Mouse (Mus musculus): ENCODE results near the gene Pih1d1. TPM values are rescaled to one million over a fixed set of nuclear protein-coding genes. Genes with fewer than 3 reads are reported as not detected.
"Not testable (repeated sequence)": the region's sequence is repeated elsewhere in the genome, so short reads cannot be mapped to it uniquely, and the experiment has no call there.

Gene Pih1d1
- polyA plus RNA-seq (2017; shearing (Covaris generic)), result 10 to 100 TPM; 40.4 to 50.6 TPM

- peak; percentile 97 for ATAC-seq
These were observed at the start of gene Pih1d1, which contains the start of gene Aldh16a1 for GRCm38 (mm10) chr7:45154096-45154992. TSS of gene Pih1d1 (plus strand) at chr7:45154303. TSS of gene Aldh16a1 (minus strand) at chr7:45154584.

GRCm38 (mm10) chr7:45104941-45105340 is 49.2 kb upstream of the Pih1d1 start:
- no peak for ATAC-seq

GRCm38 (mm10) chr7:45105491-45105890 is 48.6 kb upstream of the Pih1d1 start:
- no peak for ATAC-seq

- ATAC-seq, result no peak
These were observed 47.7 kb upstream of the Pih1d1 start for GRCm38 (mm10) chr7:45106441-45106840.

GRCm38 (mm10) chr7:45107052-45107645 is 47.0 kb upstream of the Pih1d1 start:
- no peak for ATAC-seq

GRCm38 (mm10) chr7:45110089-45110488 is 44.0 kb upstream of the Pih1d1 start:
- not testable (repeated sequence) for ATAC-seq

GRCm38 (mm10) chr7:45111940-45112339 is 42.2 kb upstream of the Pih1d1 start:
- no peak for ATAC-seq

GRCm38 (mm10) chr7:45112529-45112928 is 41.6 kb upstream of the Pih1d1 start:
- ATAC-seq, result no peak

GRCm38 (mm10) chr7:45113476-45113875 is 40.6 kb upstream of the Pih1d1 start:
- no peak for ATAC-seq

GRCm38 (mm10) chr7:45117566-45117965 is 36.5 kb upstream of the Pih1d1 start:
- no peak for ATAC-seq

GRCm38 (mm10) chr7:45118336-45118735 is 35.8 kb upstream of the Pih1d1 start:
- no peak for ATAC-seq

GRCm38 (mm10) chr7:45119780-45120709 is 34.1 kb upstream of the Pih1d1 start:
- ATAC-seq, result no peak

GRCm38 (mm10) chr7:45121404-45121803 is 32.7 kb upstream of the Pih1d1 start:
- ATAC-seq, result peak; percentile 65

GRCm38 (mm10) chr7:45121966-45122365 is 32.1 kb upstream of the Pih1d1 start:
- ATAC-seq, result no peak

GRCm38 (mm10) chr7:45122561-45123185 is 31.4 kb upstream of the Pih1d1 start:
- ATAC-seq, result no peak

- ATAC-seq, result no peak
These were observed 30.9 kb upstream of the Pih1d1 start for GRCm38 (mm10) chr7:45123186-45123570.

- ATAC-seq, result peak; percentile 63
These were observed 29.6 kb upstream of the Pih1d1 start, which contains the start of gene Rps11 for GRCm38 (mm10) chr7:45124224-45125143. TSS of gene Rps11 (minus strand) at chr7:45124439.

GRCm38 (mm10) chr7:45125144-45125600 is 28.9 kb upstream of the Pih1d1 start:
- ATAC-seq, result no peak

GRCm38 (mm10) chr7:45125649-45126048 is 28.5 kb upstream of the Pih1d1 start:
- ATAC-seq, result not testable (repeated sequence)

GRCm38 (mm10) chr7:45126147-45126843 is 27.8 kb upstream of the Pih1d1 start:
- no peak for ATAC-seq
